25 mouse cellular contexts compared by ENCODE assay signal in genomic region chr19:24120811-24121210, GRCm38 (mm10).
DNase-seq lines count a peak whose midpoint lies in the region; ATAC-seq and TF ChIP-seq lines count a peak whose summit lies in the region.
"Had no signal": no experiment of that assay in that cellular context is flagged by ENCODE, and none has a peak within 500 bp of the region (broad histone marks: within the 10 kb centered on the region; RNA-seq: fewer than 3 reads in every experiment).

No protein-coding gene starts in this region.

- no peak for TF ChIP-seq POLR2A in kidney, adult 2 months (IDR thresholded peaks at IDR 0.05; ENCODE audit: low read depth, low read length)
- no peak for TF ChIP-seq POLR2A in thymus, adult 2 months (IDR thresholded peaks at IDR 0.05; ENCODE audit: control insufficient read depth, extremely low read depth, insufficient read depth, low read length, poor library complexity)

- no peaks in the 10 kb centered on the region for H3K4me1 ChIP-seq in kidney, adult 2 months (ENCODE audit: control insufficient read depth, insufficient read depth, low read length)
- H3K4me1 ChIP-seq in midbrain, postnatal 0 days (ENCODE audit: insufficient read depth, low read length): no peaks in the 10 kb centered on the region
- H3K4me1 ChIP-seq in midbrain, embryonic 15.5 days: no peaks in the 10 kb centered on the region
- H3K4me1 ChIP-seq in thymus, adult 2 months (replicated peaks; ENCODE audit: control insufficient read depth, insufficient read depth, low read length): no peaks in the 10 kb centered on the region
- H3K4me1 ChIP-seq: embryonic facial prominence, embryonic 12.5 days; forebrain, embryonic 12.5 days; liver, embryonic 13.5 days; midbrain, embryonic 10.5 days; neural tube, embryonic 15.5 days had no signal

- no peak overlapping the region for H3K27ac ChIP-seq in kidney, adult 2 months (ENCODE audit: insufficient read depth, low read depth, low read length)
- H3K27ac ChIP-seq in midbrain, postnatal 0 days (ENCODE audit: low read depth, low read length): no peak overlapping the region
- no peak overlapping the region for H3K27ac ChIP-seq in midbrain, embryonic 15.5 days
- no peak overlapping the region for H3K27ac ChIP-seq in thymus, adult 2 months (ENCODE audit: control insufficient read depth, insufficient read depth, low read length)
- H3K27ac ChIP-seq: embryonic facial prominence, embryonic 12.5 days; forebrain, embryonic 12.5 days; heart, embryonic 15.5 days; liver, embryonic 13.5 days; macrophage; midbrain, embryonic 10.5 days; neural tube, embryonic 15.5 days had no signal

- H3K9ac ChIP-seq in midbrain, postnatal 0 days (replicated peaks; ENCODE audit: low read length, poor library complexity, severe bottlenecking): no peak overlapping the region
- no peak overlapping the region for H3K9ac ChIP-seq in midbrain, embryonic 15.5 days
- H3K9ac ChIP-seq: embryonic facial prominence, embryonic 12.5 days; forebrain, embryonic 12.5 days; heart, embryonic 15.5 days; liver, embryonic 13.5 days; lung, embryonic 14.5 days; neural tube, embryonic 15.5 days had no signal

- H3K36me3 ChIP-seq in kidney, adult 2 months (ENCODE audit: control insufficient read depth, insufficient read depth, low read length): peaks cover 2% of the 10 kb centered on the region; the same call in 1 of the 2 replicates
- H3K36me3 ChIP-seq in midbrain, postnatal 0 days (ENCODE audit: insufficient read depth, low read length): peaks cover 3% of the 10 kb centered on the region
- H3K36me3 ChIP-seq in midbrain, embryonic 15.5 days (replicated peaks): no peaks in the 10 kb centered on the region
- H3K36me3 ChIP-seq in thymus, adult 2 months (ENCODE audit: control insufficient read depth, insufficient read depth, low read length): no peaks in the 10 kb centered on the region

- no peaks in the 10 kb centered on the region for H3K27me3 ChIP-seq in kidney, adult 2 months (replicated peaks; ENCODE audit: control insufficient read depth, insufficient read depth, low read length)
- H3K27me3 ChIP-seq in midbrain, postnatal 0 days (ENCODE audit: insufficient read depth, low read length): no peaks in the 10 kb centered on the region
- H3K27me3 ChIP-seq in midbrain, embryonic 15.5 days (replicated peaks): no peaks in the 10 kb centered on the region
- no peaks in the 10 kb centered on the region for H3K27me3 ChIP-seq in thymus, adult 2 months (ENCODE audit: control insufficient read depth, insufficient read depth, low read length)
- H3K27me3 ChIP-seq: embryonic facial prominence, embryonic 12.5 days; forebrain, embryonic 12.5 days; heart, embryonic 15.5 days; liver, embryonic 13.5 days; neural tube, embryonic 15.5 days had no signal

- WGBS in kidney, adult 2 months: 78% methylated on average over 4 of the region's 4 CpGs
- 73% methylated on average over 4 of the region's 4 CpGs for WGBS in midbrain, postnatal 0 days
- WGBS in midbrain, embryonic 15.5 days: 77% methylated on average over 4 of the region's 4 CpGs
- 97% methylated on average over 4 of the region's 4 CpGs for WGBS in thymus, adult 2 months

- H3K4me3 ChIP-seq in kidney, adult 2 months (ENCODE audit: insufficient read depth, low read depth, low read length): no peak overlapping the region
- H3K4me3 ChIP-seq in midbrain, postnatal 0 days (ENCODE audit: low read depth, low read length): no peak overlapping the region
- no peak overlapping the region for H3K4me3 ChIP-seq in midbrain, embryonic 15.5 days
- no peak overlapping the region for H3K4me3 ChIP-seq in thymus, adult 2 months (ENCODE audit: control insufficient read depth, insufficient read depth, low read length)
- H3K4me3 ChIP-seq: embryonic facial prominence, embryonic 12.5 days; erythroblast, embryonic 14.5 days; forebrain, embryonic 12.5 days; heart, embryonic 15.5 days; liver, embryonic 13.5 days; midbrain, embryonic 10.5 days; neural tube, embryonic 15.5 days had no signal

- peak; percentile 30 for TF ChIP-seq CTCF in kidney, adult 2 months (conservative IDR thresholded peaks at IDR 0.05; ENCODE audit: insufficient read depth, insufficient read length, low read depth, low read length)
- TF ChIP-seq CTCF in midbrain, postnatal 0 days (IDR thresholded peaks at IDR 0.05): peak; percentile 27; the same call in 1 of the 2 replicates
- no peak for TF ChIP-seq CTCF in thymus, adult 2 months (IDR thresholded peaks at IDR 0.05; ENCODE audit: borderline replicate concordance, control insufficient read depth, extremely low read depth, insufficient read depth, low read length, poor library complexity)

- no peak for ATAC-seq in midbrain, postnatal 0 days (ENCODE audit: low FRiP score)
- no peak for ATAC-seq in midbrain, embryonic 15.5 days (replicated peaks)
- no peak for ATAC-seq in megakaryocyte progenitor cell, adult 5-6 weeks (replicated peaks; ENCODE audit: poor library complexity)
- ATAC-seq: hindbrain, embryonic 16.5 days had no signal

- no peaks in the 10 kb centered on the region for H3K9me3 ChIP-seq in midbrain, postnatal 0 days (ENCODE audit: low read length)
- no peaks in the 10 kb centered on the region for H3K9me3 ChIP-seq in midbrain, embryonic 15.5 days
- H3K9me3 ChIP-seq: embryonic facial prominence, embryonic 12.5 days; forebrain, embryonic 12.5 days; heart, embryonic 15.5 days; liver, embryonic 13.5 days; midbrain, embryonic 10.5 days; neural tube, embryonic 15.5 days had no signal

- H3K4me2 ChIP-seq in midbrain, postnatal 0 days (ENCODE audit: low read depth, low read length, poor library complexity, severe bottlenecking): no peak overlapping the region
- H3K4me2 ChIP-seq in midbrain, embryonic 15.5 days: no peak overlapping the region
- H3K4me2 ChIP-seq: embryonic facial prominence, embryonic 12.5 days; forebrain, embryonic 12.5 days; heart, embryonic 15.5 days; liver, embryonic 13.5 days; lung, embryonic 14.5 days; neural tube, embryonic 15.5 days had no signal

- no peak for DNase-seq in kidney, adult 2 months
- no peak for DNase-seq in kidney, postnatal 25 days
- DNase-seq in midbrain, postnatal 0 days (ENCODE audit: low spot score): no peak
- DNase-seq in adipocyte (ENCODE audit: low spot score): peak; percentile 7
- DNase-seq in thymus, adult 2 months: no peak
- DNase-seq: adrenal gland, postnatal 36 days; cerebellum, adult 11 months; cerebellum, adult 9-11 months; gastrocnemius, postnatal 36 days; kidney, adult 11 months; kidney, postnatal 10 days; liver, embryonic 13.5 days; lung, embryonic 14.5 days; right cerebral cortex, postnatal 14 days; thymus, postnatal 14 days had no signal
